Mouse (Mus musculus) stomach, postnatal 0 days (tissue): ENCODE results near the gene Tmem119. TPM values are rescaled to one million over a fixed set of nuclear protein-coding genes. Genes with fewer than 3 reads are reported as not detected.

Source experiments
- ATAC-seq: fragments of 200-750 bp; cut with Nextera tagmentation; 2 replicates; pipeline ENCODE4 v1.8.0; 2017; ENCODE audit not compliant: low FRiP score, low TSS enrichment
- DNase-seq: peaks from one replicate; pipeline ENCODE4 v3.0.0-alpha.2; 2016; ENCODE audit warnings: low spot score
- H3K27ac ChIP-seq: fragments of 300-500 bp; sonication (generic); replicated peaks from 2 replicates; pipeline ENCODE4 v1.5.1; 2014; ENCODE audit warnings: mild to moderate bottlenecking, control low read depth
- H3K27me3 ChIP-seq: fragments of 300-500 bp; sonication (generic); 2 replicates; pipeline ENCODE4 v1.6.1; 2014; ENCODE audit warnings: low read length; ENCODE audit not compliant: control insufficient read depth, insufficient read depth
- H3K36me3 ChIP-seq: fragments of 300-500 bp; sonication (generic); 2 replicates; pipeline ENCODE4 v1.6.1; 2014; ENCODE audit warnings: low read length, mixed read lengths; ENCODE audit not compliant: control insufficient read depth, insufficient read depth
- H3K4me1 ChIP-seq: fragments of 300-500 bp; sonication (generic); replicated peaks from 2 replicates; pipeline ENCODE4 v1.6.1; 2014; ENCODE audit warnings: antibody characterized with exemption; ENCODE audit not compliant: control insufficient read depth, insufficient read depth
- H3K4me2 ChIP-seq: fragments of 300-500 bp; sonication (generic); replicated peaks from 2 replicates; pipeline ENCODE4 v1.6.1; 2014; ENCODE audit warnings: low read depth, mild to moderate bottlenecking, control low read depth, moderate library complexity
- H3K4me3 ChIP-seq: fragments of 300-500 bp; sonication (generic); 2 replicates; pipeline ENCODE4 v1.5.1; 2014; ENCODE audit warnings: low read depth, low read length, control low read depth
- H3K9ac ChIP-seq: fragments of 300-500 bp; sonication (generic); 2 replicates; pipeline ENCODE4 v1.6.1; 2014; ENCODE audit warnings: mild to moderate bottlenecking, low read length, control low read depth, mixed read lengths
- H3K9me3 ChIP-seq: fragments of 300-500 bp; sonication (generic); 2 replicates; pipeline ENCODE4 v1.6.1; 2016; ENCODE audit warnings: low read length; ENCODE audit not compliant: control insufficient read depth
- CTCF ChIP-seq: IDR thresholded peaks from 2 replicates; pipeline ENCODE4 v1.5.1; 2016; ENCODE audit warnings: antibody characterized with exemption, low read depth, mild to moderate bottlenecking, moderate library complexity
- EP300 ChIP-seq: optimal IDR thresholded peaks from 2 replicates; pipeline ENCODE3; 2016; ENCODE audit warnings: antibody characterized with exemption
- WGBS: fragments of 180-500 bp; shearing (Covaris S2); extraction: QIAGEN DNeasy Blood & Tissue Kit; methylation state at CpG from one replicate; pipeline ENCODE4 v1.1.7; 2014; 5-methylcytosine and 5-hydroxymethylcytosine counted together
- polyA plus RNA-seq: library from polyadenylated mRNA; unstranded; fragments of >200 nt; fragmentation: Nextera tagmentation; extraction: Ambion mirVana; gene quantifications from 2 replicates; pipeline ENCODE4 v1.2.1, GENCODE M21; 2015

Tmem119 gene
- polyA plus RNA-seq, 1 experiment from 2014 or later = 36.6 TPM

DNA sequence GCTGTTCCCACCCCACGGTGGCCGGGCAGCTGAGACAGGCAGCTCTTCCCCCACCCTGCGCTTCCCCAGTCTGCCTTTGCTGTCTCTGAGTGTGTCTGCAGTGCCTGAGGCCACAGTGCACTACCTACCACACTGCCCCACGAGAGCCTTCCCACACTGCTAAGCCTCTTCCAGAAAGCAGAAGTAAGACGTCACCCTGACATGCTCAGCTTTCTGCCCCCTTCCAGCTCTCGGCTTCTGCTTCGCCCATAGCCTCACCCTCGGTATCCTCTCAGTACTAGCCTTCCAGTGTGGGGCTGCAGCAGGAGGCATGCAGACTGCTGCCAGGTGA lies 23.5 kb downstream of the Tmem119 start:
- Histone ChIP-seq H3K27ac (no peak overlapping the region), H3K36me3 (peaks cover 15% of the 10 kb centered on the region; the same call in 1 of the 2 replicates), H3K4me2 (no peak overlapping the region), H3K27me3 (no peaks in the 10 kb centered on the region), H3K4me1 (no peaks in the 10 kb centered on the region), H3K9me3 (no peaks in the 10 kb centered on the region), H3K4me3 (no peak overlapping the region), H3K9ac (no peak overlapping the region)
- ATAC-seq = no peak
- no peak for DNase-seq
- TF ChIP-seq CTCF = no peak
- TF ChIP-seq EP300 = no peak
- 81% methylated on average over 8 of the region's 8 CpGs for WGBS

DNA sequence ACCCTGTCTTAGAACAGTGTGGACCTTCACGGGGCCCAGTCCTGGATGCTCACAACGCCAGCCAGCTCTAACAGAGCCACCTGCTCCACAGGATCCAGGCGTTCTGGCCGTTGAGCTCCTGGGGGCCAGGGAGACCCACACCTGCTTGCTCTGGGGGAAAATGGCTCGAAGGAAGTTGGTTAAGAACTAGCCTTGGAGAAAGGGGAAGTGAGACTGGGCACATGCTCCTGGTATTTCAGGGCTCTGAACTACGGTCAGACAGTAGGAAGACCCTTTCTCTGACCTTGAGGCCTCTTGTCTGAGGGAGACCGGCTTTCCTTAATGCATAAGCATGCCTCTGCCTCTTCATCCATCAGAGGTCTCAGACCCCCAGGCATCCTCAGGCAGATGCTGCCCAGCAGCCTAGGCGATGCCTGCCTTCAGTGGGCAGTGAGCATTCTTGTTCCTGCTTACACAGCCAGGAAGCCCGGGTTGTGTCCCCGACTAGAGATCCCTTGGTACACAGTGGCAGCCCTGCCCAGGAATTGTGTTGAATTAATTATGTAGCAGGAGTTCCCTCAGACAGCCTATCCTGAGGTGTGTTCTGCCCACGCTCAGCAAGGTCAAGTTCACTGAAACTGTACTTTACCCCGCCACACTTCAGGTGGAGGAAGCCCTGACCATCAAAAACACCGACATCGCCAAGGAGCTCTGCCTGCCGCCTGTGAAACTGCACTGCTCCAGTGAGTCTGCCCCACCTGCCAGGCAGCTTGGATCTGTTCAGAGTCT lies 24.0 kb downstream of the Tmem119 start:
- no peak overlapping the region for H3K9ac ChIP-seq
- TF ChIP-seq CTCF = no peak
- H3K4me3 ChIP-seq = no peak overlapping the region
- no peak overlapping the region for H3K27ac ChIP-seq
- H3K27me3 ChIP-seq = no peaks in the 10 kb centered on the region
- no peak for ATAC-seq
- H3K36me3 ChIP-seq = peaks cover 15% of the 10 kb centered on the region; the same call in 1 of the 2 replicates
- H3K4me1 ChIP-seq = no peaks in the 10 kb centered on the region
- no peak overlapping the region for H3K4me2 ChIP-seq
- H3K9me3 ChIP-seq = no peaks in the 10 kb centered on the region
- WGBS = 88% methylated on average over 15 of the region's 15 CpGs
- DNase-seq = no peak

DNA sequence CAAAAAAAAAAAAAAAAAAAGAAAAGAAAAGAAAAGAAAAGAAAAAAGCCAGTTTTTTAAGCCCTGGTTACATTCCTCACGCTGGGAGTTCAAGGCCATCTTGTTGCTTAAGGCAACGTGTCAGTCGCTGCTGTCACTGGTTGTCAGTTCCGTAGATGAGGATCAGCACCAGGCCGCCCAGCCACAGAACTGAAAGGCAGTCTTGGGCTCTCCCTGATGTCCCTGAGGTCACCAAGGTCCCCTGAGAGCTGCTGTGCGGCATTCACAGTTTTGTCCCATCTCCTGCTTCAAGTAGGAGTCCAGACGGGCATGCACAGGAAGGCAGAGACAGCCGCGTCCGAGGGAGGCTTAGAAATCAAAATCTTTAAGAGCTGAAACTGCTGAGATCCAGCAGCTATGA lies 24.7 kb downstream of the Tmem119 start:
- Histone ChIP-seq H3K27me3 (no peaks in the 10 kb centered on the region), H3K4me2 (no peak overlapping the region), H3K9ac (no peak overlapping the region), H3K36me3 (peaks cover 15% of the 10 kb centered on the region; the same call in 1 of the 2 replicates), H3K9me3 (no peaks in the 10 kb centered on the region), H3K27ac (no peak overlapping the region), H3K4me3 (no peak overlapping the region), H3K4me1 (no peaks in the 10 kb centered on the region; the same call in 1 of the 2 replicates)
- WGBS = 92% methylated on average over 10 of the region's 10 CpGs
- ATAC-seq (no peak), DNase-seq (no peak)
- TF ChIP-seq EP300 = no peak
- no peak for TF ChIP-seq CTCF

DNA sequence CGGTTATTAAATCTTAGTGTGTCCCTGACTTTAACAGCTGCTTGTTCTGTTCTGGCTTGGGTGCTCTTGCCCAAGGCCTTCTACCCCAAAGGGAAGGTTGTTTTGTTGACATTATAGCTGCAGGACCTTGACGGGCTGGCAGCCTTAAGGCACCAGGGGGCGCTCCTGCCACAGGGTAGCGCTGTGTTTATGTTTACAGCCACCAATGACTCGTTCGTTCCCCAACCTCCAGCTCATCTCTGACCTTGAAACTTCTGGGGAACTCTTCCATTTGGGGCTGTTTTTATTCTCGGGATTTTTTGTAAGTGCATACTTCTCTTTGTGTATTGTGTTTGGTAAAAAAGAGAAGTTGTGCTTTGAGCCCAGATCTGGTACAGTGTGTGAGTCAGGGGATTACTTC lies 26.7 kb downstream of the Tmem119 start:
- peak; percentile 33; the same call in 1 of the 2 replicates for ATAC-seq
- H3K4me1 ChIP-seq = peaks cover 5% of the 10 kb centered on the region; the same call in 1 of the 2 replicates
- 1% methylated on average over 7 of the region's 7 CpGs for WGBS
- peak overlapping the region; percentile 93 for H3K4me2 ChIP-seq
- peaks cover 15% of the 10 kb centered on the region; the same call in 1 of the 2 replicates for H3K36me3 ChIP-seq
- TF ChIP-seq EP300 (no peak), CTCF (peak; percentile 98)
- no peaks in the 10 kb centered on the region for H3K27me3 ChIP-seq
- peak overlapping the region; percentile 99 for H3K4me3 ChIP-seq
- no peaks in the 10 kb centered on the region for H3K9me3 ChIP-seq
- peak; percentile 89 for DNase-seq
- H3K27ac ChIP-seq = peak overlapping the region; percentile 65
- H3K9ac ChIP-seq = peak overlapping the region; percentile 64

DNA sequence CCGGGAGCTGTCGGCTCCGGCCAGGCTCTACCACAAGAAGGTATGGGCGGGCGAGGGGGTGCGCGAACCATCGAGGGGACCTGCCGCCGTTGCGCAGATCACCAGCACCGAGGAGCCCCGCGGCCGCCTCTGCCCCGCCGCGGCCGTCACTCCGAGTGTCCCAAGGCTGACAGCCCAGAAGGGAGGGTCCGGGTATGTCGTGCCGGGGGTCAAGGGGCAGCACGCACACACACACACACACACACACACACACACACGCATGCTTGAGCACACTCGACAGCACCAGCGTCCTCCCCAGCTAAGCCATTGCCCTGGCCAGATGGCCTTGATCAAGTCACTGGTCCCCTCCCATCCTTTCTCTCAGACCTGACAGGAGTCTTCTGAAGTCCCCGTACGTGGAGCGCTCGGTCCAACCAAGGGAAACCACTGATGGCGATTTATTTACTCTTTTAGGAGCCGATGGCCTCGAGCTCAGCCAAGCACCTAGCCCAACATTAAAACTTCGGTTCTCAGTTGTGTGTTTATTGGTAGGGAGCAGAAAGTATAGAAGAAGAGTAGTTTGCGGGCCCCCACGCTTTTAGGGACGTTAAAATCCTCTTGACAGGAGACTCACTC lies 27.3 kb downstream of the Tmem119 start:
- Histone ChIP-seq H3K27ac (peak overlapping the region; percentile 65), H3K4me3 (peak overlapping the region; percentile 99), H3K9ac (peak overlapping the region; percentile 64), H3K4me2 (peak overlapping the region; percentile 93), H3K9me3 (no peaks in the 10 kb centered on the region), H3K4me1 (peaks cover 5% of the 10 kb centered on the region; the same call in 1 of the 2 replicates), H3K36me3 (peaks cover 15% of the 10 kb centered on the region; the same call in 1 of the 2 replicates), H3K27me3 (no peaks in the 10 kb centered on the region)
- no peak for TF ChIP-seq EP300
- no peak for TF ChIP-seq CTCF
- DNase-seq = no peak
- 1% methylated on average over 28 of the region's 38 CpGs for WGBS
- ATAC-seq = peak; percentile 30

DNA sequence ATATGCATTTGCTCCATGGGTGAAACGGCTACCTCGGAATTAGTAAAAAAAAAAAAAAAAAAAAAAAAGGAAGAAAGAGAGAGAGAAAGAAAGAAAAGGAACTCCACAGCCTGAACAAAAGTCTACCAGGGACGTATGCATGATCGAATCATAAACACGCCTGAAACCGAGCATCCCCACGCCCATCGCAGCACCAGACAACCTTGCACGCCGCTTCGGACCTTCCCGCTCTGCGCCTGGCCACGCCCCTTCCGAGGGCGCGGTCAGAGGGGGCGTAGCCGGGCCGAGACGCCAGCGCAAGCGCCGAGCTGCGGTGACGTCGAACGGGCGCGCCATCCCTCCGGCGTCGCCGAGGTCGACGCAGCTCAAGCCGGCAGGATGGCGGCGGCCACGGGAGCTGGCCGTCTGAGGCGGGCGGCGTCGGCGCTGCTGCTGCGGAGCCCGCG lies 27.8 kb downstream of the Tmem119 start, which contains the start of the genes Sart3 and Iscu:
Sart3 (minus strand) TSS at position 61 of the 446 bp plus-strand sequence.
Iscu (plus strand) TSS at position 299 of the 446 bp plus-strand sequence.
- TF ChIP-seq CTCF (peak; percentile 7; the same call in 1 of the 2 replicates), EP300 (no peak)
- DNase-seq (peak; percentile 95), ATAC-seq (peak; percentile 90)
- peaks cover 5% of the 10 kb centered on the region; the same call in 1 of the 2 replicates for H3K4me1 ChIP-seq
- H3K27me3 ChIP-seq = no peaks in the 10 kb centered on the region
- H3K9me3 ChIP-seq = no peaks in the 10 kb centered on the region
- peaks cover 15% of the 10 kb centered on the region; the same call in 1 of the 2 replicates for H3K36me3 ChIP-seq
- peak within 1 kb of the TSS; percentile 97 for H3K27ac ChIP-seq
- H3K4me2 ChIP-seq = peak within 1 kb of the TSS; percentile 93
- under 1% methylated on average over 47 of the region's 49 CpGs for WGBS
- peak within 1 kb of the TSS; percentile 99 for H3K4me3 ChIP-seq
- H3K9ac ChIP-seq = peak within 1 kb of the TSS; percentile 93
